Mouse (Mus musculus): ENCODE measurements around the gene Dstn. TPM values are rescaled to one million over a fixed set of nuclear protein-coding genes. Genes with fewer than 3 reads are reported as not detected.

Gene Dstn
- 85.4 and 94.1 TPM in 2 replicates for total RNA-seq (2017)

DNA sequence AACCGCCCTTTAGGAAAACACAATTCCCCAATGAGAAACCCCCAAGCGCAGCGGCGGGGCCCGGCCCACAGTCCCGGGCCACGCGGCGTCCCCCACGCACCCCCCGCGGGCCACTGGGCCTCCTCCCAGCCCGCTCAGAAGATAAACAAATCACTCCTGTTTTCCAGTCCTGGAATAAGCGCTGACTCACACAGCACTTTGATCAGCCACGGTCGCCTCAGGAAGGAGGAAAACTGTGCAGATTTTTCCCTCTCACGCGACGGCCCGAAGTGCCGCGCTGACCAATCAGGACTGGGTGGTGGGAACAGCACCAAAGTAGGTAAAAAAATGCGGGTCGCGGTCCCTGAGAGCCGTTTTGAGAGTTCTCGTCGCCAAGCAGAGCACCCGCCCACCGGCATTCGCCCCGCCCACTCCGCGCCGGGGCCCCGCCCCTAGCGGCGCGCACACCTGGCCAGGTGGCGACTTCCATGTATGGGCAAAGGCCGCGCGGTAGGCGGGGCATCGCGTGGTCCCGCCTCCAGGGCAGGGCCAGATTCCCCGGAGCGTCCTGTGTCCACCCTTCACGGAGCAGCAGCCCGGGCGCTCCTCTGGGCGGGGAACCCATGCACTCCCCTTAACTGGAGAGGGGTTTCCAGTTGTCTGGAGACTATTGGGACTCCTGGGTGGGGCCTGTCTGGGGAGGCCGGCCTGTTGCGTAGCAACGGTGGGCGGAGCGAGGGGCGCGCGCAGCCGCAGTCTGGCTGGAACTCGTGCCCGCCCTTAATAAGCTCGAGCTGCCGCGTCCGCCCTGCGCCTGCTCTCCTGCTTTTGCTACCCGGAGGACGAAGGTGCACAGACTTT, at the start of gene Dstn:
Gene Dstn (plus strand): TSS at position 561 of the 840 bp plus-strand sequence.
- peak; percentile 74 for ATAC-seq (replicated peaks; ENCODE audit: low read depth, poor library complexity, severe bottlenecking)

DNA sequence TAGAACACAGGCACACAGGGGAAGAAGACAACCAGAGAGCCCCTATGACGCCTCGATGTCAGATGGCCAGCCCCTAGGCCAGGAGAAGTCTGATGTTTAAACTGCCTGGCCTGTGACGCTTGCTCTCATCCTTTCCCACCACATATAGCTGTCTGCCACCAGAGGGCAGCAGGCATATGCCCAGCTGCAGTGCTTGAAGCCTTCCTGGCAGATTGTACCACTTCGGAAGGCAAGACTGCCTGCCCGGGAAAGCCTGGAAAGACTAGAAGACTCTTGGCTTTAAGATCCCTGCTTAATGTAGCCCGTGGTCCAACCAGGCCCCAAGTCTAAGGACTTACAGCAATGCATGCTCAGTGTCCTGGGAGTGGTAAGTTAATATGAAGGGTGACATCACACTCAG, 47.8 kb upstream of the Dstn start:
- peak; percentile 92 for ATAC-seq (replicated peaks; ENCODE audit: low read depth, poor library complexity, severe bottlenecking)

DNA sequence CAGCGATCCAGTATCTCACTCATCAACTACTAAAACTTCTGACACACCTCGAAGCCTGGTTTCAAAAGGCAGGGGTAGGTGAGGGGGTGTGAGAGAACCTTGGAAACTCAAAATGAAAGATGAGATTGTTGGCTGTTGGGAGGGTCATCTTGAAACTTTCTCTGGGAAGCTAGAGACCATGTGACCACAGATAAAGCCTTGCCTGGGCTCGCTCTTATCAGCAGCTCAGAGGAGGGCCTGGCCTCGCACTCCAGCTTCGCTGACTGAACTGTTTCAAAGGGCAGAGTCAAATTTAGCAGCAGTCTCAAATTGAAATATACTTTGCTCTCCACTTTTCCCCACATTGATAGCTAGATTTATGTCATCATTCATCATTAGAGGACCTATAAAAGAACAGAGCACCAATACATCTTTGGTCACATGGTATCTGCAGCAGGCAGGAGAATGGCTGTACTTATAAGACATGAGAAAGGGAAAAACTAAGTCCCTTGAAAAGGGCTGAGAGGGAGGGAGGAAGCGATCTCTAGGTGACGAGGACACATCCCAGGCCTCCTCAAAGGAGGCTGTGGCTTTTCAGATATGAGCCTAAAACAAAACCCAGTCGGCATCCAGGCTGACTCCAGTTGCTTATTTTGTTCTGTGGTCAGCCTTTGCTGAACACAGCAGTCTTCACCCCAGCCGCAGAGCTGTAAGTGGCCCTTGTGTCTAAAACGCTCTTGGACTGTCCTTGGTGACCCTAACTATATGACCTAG, 44.0 kb upstream of the Dstn start:
- ATAC-seq (replicated peaks; ENCODE audit: low read depth, poor library complexity, severe bottlenecking): peak; percentile 46; the same call in 1 of the 2 replicates

DNA sequence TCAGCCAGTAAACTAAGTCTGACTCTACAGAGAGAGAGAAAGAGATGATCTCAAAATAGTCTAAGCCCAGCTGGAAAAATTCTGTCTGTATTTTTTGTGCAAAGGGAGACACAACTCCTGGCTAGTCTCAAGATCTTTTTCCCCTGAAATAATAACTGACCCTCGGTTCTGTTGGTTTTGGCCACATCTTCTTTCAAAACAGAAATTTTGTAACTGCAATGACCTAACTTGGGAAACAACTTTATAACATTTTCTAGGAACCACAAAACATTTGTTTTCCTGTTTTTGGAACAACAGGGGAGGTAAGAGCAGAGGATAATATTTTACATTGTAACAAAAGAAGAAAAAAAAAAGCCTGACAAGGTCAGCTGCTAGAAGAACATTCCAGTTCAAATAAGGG, 39.1 kb upstream of the Dstn start:
- ATAC-seq (replicated peaks; ENCODE audit: low read depth, poor library complexity, severe bottlenecking): no peak

DNA sequence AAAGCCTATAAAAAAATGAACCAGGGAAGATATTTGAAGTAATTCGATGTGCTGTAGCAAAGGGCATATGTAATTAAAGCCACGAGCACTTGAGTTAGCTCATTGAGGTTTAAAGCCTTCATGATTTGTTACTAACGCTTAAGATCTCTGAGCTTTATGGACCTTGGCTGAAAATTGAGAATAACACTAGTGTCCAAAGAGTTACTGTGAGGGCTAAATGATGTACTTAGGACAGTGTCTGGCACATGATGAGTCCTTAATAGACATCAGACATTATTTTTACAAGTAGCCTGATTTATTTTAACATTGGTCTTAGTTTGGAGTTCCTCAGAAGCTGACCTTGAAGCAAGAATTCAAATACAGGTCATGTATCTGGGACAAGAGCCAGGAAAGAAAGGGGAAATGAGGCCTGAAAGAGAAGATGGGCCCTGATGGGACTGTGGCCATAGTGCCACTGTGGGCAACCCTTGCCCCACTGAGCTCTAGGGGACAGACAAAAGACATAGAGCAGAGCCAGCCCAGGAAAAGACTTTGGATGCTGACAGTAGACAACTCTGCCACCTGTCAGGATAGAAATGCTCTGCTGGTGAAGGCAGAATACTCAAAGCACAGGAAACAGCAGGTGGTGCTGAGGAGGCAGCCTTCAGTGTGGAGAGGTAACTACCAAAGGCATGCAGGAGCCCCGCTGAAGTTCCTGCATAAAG, 38.0 kb upstream of the Dstn start:
- ATAC-seq (replicated peaks; ENCODE audit: low read depth, poor library complexity, severe bottlenecking): 0 out of 2 replicates have a peak, but pooled peaks have one; percentile 32

DNA sequence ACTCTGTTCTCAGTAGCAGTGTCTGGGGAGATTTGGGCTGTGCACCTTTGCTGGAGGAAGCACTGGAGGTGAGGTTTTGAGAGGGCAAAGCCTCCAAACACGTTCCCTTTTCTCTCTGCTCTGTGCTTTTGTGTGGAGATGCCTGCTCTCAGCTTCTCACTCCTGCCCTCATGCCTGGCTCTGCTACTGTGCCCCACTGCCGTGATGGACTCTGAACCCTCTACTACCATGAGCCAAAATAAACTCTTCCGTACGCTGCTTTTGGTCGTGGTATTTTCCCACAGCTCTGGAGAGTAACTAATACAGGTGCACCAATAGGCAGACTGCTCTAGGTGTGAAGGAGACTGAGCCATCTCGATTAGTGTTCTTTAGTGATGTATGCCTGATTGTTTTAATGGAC, 35.8 kb upstream of the Dstn start:
- ATAC-seq (replicated peaks; ENCODE audit: low read depth, poor library complexity, severe bottlenecking): no peak

DNA sequence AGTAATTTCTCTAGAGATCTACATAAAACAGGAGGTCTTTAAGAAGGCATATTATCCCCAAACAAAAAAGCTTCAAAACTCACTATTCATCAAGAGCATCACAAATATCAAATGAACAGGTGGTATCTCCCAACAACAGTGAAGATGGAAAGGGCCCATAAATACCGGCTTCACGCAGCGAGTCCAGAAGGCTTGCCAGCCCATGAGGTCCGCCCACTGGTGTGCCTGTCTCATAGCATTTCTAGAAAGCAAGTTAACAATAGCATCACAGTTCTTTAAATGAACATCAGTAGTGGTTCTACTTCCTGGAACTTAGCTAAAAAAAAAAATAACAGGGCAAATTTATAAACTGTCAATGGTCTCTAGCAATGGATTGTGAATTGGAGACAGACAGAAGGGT, 33.1 kb upstream of the Dstn start:
- no peak for ATAC-seq (replicated peaks; ENCODE audit: low read depth, poor library complexity, severe bottlenecking)

DNA sequence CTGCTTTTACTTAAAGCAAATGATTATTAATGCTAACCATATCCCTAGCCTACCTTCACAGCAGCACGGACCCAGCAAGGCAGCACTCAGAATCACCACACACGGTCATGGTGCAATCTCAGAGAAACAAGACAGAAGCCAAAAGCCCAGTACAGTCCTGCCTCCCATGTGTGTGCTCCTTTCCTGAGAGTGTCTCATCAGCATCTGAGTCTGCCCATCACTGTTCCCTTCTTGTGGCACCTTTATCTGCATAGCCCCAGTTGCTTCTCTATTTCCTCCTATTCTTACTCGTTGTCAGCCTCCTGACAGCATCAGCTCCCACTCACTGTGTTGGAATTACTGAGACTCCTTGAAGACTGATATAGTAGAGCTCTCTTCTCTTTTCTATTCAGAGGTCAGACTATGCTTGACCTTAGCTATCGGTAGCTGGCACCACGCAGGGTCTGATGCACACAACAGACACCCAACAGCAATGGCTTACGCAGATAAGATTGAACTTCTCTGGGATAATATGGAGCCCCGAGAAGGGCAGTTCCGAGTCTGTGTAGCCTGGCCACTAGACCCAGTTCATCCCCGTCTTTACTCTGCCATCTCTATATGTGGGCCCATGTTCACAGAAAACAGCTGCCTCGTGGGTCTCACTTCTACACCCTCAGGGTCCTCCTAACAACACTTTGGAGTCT, 32.4 kb upstream of the Dstn start:
- peak; percentile 58; the same call in 1 of the 2 replicates for ATAC-seq (replicated peaks; ENCODE audit: low read depth, poor library complexity, severe bottlenecking)

DNA sequence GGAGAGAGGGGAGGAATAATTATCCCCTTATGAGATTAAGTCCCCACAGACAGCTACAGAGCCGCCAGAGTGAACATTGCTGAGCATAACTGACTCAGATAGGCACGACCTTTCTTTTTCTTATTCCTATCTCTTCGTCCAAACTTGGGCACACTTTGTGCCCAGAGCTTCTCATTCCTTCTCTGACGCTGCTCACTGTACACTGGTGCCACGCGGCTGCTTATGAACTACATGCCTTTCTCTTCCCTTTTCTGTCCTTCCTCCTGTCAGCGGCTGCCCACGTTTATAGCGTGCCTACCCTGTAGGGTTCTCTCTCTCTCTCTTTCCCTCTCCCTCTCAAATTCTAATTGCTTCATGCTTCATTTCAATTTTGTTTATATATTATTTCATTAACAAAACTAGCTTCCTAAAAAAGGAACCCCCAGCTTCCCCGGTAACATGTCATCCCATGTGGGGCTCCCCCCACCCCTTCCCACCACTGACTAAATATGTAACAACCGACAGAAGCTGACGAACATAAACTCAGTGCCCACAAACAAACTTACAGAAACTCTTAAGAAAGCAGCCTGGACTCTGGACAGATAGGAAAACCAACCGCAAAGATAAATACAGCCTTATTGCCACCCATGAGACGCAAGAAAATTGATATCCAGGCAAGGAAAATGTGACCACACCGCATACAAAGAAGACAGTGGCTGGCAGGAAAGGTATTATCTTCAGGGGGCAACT, 25.8 kb upstream of the Dstn start:
- peak; percentile 59 for ATAC-seq (replicated peaks; ENCODE audit: low read depth, poor library complexity, severe bottlenecking)

DNA sequence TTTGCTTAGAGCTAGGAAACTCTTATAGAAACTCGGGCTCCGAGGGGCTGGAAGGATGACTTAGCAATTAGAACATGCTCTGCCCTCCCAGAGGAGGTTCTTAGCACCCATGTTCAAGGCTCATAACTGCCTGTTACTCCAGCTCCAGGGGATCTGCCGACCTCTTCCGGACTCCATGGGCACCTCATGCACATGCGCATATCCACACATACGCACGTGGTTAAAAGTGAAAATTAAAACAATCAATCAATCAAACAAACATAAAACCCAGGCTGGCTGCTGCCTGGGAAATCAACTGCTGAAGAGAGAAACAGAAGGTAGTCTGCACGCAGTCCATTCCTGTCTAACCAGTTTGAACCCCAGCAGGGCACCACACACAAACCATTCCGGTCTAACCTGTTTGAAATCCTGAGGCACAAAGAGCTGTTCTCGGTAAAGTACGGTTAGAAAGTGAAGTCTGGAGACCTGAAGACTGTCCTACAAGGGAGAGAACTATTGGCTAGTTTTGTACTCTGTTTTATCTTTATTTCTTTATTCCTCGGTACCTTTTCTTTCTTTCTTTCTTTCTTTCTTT, 25.2 kb upstream of the Dstn start:
- ATAC-seq (replicated peaks; ENCODE audit: low read depth, poor library complexity, severe bottlenecking): peak; percentile 48; the same call in 1 of the 2 replicates

DNA sequence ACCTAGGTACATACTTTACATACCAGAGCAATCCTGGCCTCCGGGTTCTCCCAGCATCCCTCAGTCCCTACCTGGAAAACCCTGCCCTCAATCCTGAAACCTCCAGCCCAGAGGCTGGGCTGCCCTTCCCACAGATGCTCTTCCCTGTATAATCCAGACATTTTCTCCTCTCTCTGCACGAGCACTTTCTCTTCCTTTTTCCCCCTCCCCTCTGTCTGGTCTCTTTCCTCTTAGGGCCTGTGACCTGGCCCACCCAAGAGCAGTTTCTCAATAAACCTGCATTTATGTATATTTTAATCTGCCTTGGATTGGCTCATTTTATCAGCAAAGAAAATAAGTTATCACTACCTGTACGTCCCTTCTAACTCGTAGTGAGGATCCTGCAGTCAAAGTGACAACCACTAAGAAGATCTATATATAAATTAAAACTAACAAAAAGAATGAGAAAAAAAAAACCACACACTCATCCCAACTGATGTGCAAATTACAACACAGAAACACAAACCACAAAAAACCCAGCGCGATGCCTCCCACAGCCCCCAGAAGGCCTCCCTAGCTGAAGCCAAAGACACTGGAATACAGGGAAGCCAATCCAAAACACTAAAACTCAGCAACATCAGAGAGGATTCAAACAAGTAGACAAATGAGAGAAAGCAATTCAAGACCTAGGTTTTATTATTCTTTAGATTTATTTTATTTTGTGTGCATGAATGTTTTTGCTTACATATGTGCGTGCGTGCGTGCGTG, 23.6 kb upstream of the Dstn start:
- no peak; the same call in 1 of the 2 replicates for ATAC-seq (replicated peaks; ENCODE audit: low read depth, poor library complexity, severe bottlenecking)

DNA sequence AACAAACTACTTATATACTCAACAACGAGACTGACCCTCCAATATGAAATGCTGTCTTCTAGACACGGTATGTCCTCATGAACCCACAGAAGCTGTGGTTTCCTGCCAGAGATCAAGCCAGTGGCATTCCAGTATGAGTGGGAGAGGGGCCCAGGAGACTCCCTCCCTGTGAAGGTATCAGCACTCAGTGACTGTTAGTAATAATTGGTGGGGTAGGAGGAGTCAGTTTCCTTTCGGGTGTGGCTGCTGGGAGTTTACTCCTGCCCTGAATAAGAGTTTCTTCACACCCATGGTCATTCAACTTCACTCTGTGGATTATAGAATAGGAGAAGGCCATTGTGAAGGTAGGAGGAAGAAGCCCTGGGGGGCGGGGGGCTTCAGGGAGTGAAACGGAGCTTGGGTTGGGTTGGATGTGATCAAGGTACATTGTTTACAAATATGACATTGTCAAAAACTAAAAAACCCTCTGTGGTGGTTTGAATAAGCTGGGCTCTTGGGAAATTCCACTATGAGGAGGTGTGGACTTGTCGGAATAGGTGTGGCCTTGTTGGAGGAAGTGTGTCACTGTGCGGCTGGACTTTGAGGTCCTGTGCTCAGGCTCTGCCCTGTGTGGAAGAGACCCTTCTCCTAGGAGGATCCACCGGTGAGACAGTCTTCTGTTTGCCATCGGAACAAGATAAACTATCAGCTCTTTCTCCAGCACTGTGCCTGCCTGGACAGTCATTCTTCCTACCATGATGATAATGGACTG, 15.5 kb upstream of the Dstn start:
- no peak for ATAC-seq (replicated peaks; ENCODE audit: low read depth, poor library complexity, severe bottlenecking)

DNA sequence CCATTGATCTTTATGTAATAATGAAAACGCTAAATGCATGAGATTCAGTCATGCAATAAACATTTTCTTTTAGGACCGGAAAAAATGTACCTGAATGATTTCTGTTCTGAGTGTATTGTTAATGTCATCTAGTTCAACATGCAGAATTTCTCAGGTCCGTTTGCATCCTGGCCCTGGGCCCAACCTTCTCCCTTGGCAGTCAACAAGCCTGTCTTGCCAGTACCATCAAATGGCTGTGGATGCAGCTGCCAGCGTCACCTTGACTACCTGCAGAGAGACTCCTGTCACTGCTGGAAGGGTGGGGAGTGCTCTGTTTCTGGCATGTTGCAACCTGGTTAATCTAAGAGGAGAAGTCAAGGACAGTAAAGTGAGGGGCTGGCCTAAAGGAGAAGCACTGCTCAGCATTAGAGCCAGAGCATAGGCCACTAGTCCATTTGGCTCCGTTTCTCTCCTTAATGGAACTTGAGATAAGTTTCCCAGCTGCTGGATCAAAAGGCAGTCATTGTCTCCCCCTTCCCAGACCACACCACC, 14.2 kb upstream of the Dstn start:
- no peak for ATAC-seq (replicated peaks; ENCODE audit: low read depth, poor library complexity, severe bottlenecking)

DNA sequence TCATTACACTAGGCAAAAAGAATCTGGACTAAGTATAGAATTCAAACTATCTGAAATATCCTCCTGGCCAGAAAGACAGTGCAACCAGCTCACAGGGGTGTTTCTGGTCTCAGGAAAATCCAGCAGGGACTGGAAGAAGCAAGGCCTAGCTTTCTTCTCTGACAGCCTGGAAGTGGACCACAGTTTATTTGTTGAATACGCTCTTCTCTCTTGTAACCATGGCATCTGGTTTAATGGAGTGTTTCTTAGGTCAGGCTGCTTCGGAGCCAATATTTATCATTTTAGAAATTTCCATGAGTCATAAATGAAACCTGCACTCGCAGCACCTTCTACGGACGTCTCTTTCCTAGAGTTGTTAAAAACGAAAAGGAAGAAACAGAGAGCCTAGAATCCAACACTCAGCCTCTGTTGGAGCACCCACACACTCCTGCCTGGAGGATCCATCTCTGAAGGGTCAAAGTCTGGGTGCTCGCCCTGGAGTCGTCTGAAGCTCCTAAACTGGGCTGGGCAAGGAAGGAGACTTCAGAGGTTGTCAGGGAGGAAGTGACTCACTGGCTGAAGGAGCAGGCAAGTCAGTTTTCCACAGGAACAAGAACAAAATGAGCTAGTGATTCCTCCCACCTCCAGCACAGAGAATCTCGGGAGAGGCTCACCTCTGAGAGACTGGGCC, 11.6 kb upstream of the Dstn start:
- no peak for ATAC-seq (replicated peaks; ENCODE audit: low read depth, poor library complexity, severe bottlenecking)

DNA sequence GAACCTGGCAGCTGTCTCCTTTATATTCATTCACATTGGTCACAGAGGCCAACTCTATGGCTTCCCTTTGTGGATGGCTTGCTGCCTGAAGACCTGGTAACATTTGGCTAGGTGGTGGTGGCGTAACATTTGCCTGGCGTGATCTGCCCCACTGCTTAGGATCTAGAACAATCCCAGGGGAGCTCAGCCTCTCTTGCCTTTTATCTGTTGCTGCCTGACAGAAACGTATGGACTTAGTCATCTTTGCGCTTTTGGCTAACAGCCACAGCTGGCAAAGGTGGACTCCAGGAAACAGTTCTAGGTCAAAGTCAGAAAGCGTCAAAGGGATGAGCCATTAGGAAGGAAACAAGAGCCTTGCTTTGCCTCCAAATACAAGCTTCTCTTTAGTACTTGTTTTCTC, 10.2 kb upstream of the Dstn start:
- no peak for ATAC-seq (replicated peaks; ENCODE audit: low read depth, poor library complexity, severe bottlenecking)

DNA sequence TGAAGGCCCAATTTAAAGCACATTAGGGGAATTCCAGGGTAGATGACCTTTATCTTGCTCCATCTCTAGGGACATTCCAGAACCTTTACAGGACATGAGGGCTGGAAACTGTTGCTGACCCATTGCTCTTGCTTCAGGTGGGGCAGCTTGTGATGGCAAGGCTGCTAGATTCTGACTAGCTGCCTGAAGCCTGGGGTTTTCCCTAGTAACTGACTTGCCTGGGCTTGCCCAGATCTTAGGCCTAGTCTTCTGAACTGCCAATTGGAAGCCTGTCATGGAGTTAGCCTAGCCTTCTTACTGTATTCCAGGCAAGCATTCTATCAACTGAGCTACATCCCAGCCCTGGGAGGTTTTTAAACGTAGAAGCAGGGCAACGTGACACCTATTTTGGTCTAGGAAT, 5.9 kb upstream of the Dstn start:
- ATAC-seq (replicated peaks; ENCODE audit: low read depth, poor library complexity, severe bottlenecking): no peak

DNA sequence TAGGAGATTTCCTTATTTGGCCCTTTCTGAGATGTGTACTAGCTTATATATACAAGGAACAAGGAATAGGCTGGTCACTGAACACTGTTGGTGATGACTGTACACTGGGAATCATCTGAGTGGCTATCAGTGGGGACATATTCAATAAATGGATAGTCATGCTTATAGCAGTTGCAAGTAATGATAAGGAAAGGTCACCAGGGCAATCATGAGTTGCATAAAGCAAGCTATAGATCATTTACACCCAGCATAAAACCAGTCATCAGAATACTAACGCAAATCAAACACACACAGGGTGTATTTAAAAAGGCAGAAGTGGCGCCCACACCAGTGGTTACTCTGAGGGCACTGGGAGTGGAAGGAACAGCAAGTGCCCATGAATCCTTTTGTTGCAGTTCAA, 2.9 kb upstream of the Dstn start:
- no peak for ATAC-seq (replicated peaks; ENCODE audit: low read depth, poor library complexity, severe bottlenecking)
